11 mouse cellular contexts compared by ENCODE assay signal in genomic region chr10:80940988-80941347, GRCm38 (mm10). TPM values are rescaled to one million over a fixed set of nuclear protein-coding genes. Genes with fewer than 3 reads are reported as not detected.
DNase-seq lines count a peak whose midpoint lies in the region; ATAC-seq and TF ChIP-seq lines count a peak whose summit lies in the region.
"Had no signal": no experiment of that assay in that cellular context is flagged by ENCODE, and none has a peak within 500 bp of the region (broad histone marks: within the 10 kb centered on the region; RNA-seq: fewer than 3 reads in every experiment).

No protein-coding gene starts in this region.

- ATAC-seq in midbrain, postnatal 0 days (ENCODE audit: low FRiP score) = no peak
- ATAC-seq in midbrain, embryonic 13.5 days = no peak
- no peak for ATAC-seq in stomach, postnatal 0 days (ENCODE audit: low FRiP score, low TSS enrichment)
- ATAC-seq: hindbrain, postnatal 0 days had no signal

- H3K4me2 ChIP-seq in midbrain, postnatal 0 days (ENCODE audit: low read depth, low read length, poor library complexity, severe bottlenecking) = no peak overlapping the region
- H3K4me2 ChIP-seq in midbrain, embryonic 13.5 days (replicated peaks) = no peak overlapping the region
- H3K4me2 ChIP-seq in stomach, postnatal 0 days (replicated peaks; ENCODE audit: low read depth) = peak overlapping the region; percentile 59

- no peaks in the 10 kb centered on the region for H3K36me3 ChIP-seq in midbrain, postnatal 0 days (ENCODE audit: insufficient read depth, low read length)
- H3K36me3 ChIP-seq in midbrain, embryonic 13.5 days = no peaks in the 10 kb centered on the region
- no peaks in the 10 kb centered on the region for H3K36me3 ChIP-seq in limb, embryonic 10.5 days
- no peaks in the 10 kb centered on the region for H3K36me3 ChIP-seq in stomach, postnatal 0 days (ENCODE audit: control insufficient read depth, insufficient read depth, low read length)
- H3K36me3 ChIP-seq: forebrain, embryonic 12.5 days; liver, embryonic 13.5 days had no signal

- no peak overlapping the region for H3K4me3 ChIP-seq in midbrain, postnatal 0 days (ENCODE audit: low read depth, low read length)
- no peak overlapping the region for H3K4me3 ChIP-seq in midbrain, embryonic 13.5 days (replicated peaks)
- H3K4me3 ChIP-seq in limb, embryonic 10.5 days = no peak overlapping the region
- H3K4me3 ChIP-seq in stomach, postnatal 0 days (ENCODE audit: low read depth, low read length) = no peak overlapping the region
- H3K4me3 ChIP-seq: forebrain, embryonic 12.5 days; liver, embryonic 13.5 days had no signal

- TF ChIP-seq EP300 in stomach, postnatal 0 days (optimal IDR thresholded peaks at IDR 0.05) = no peak

- H3K9me3 ChIP-seq in midbrain, postnatal 0 days (ENCODE audit: low read length) = no peaks in the 10 kb centered on the region
- H3K9me3 ChIP-seq in midbrain, embryonic 13.5 days = no peaks in the 10 kb centered on the region
- H3K9me3 ChIP-seq in limb, embryonic 10.5 days (replicated peaks) = no peaks in the 10 kb centered on the region
- H3K9me3 ChIP-seq in stomach, postnatal 0 days (ENCODE audit: control insufficient read depth, low read length) = no peaks in the 10 kb centered on the region
- H3K9me3 ChIP-seq: forebrain, embryonic 12.5 days; liver, embryonic 13.5 days had no signal

- intact Hi-C loops in heart, postnatal 25 days (cut with DNase I) = no loop called here

- DNase-seq in heart, adult 8-10 months (ENCODE audit: low spot score) = peak; percentile 65
- no peak for DNase-seq in heart, postnatal 25 days (ENCODE audit: low spot score)
- no peak for DNase-seq in midbrain, postnatal 0 days (ENCODE audit: low spot score)
- no peak for DNase-seq in limb, embryonic 10.5 days (ENCODE audit: low spot score)
- no peak for DNase-seq in stomach, postnatal 0 days (ENCODE audit: low spot score)
- no peak for DNase-seq in cerebellum, postnatal 4 days (ENCODE audit: low spot score in 2 of 2)
- DNase-seq in right cerebral cortex, postnatal 14 days = no peak
- DNase-seq: liver, embryonic 13.5 days had no signal

- 72% methylated on average over 2 of the region's 2 CpGs for WGBS in midbrain, postnatal 0 days
- 81% methylated on average over 2 of the region's 2 CpGs for WGBS in midbrain, embryonic 13.5 days
- 83% methylated on average over 2 of the region's 2 CpGs for WGBS in limb, embryonic 10.5 days
- WGBS in stomach, postnatal 0 days = 3% methylated on average over 2 of the region's 2 CpGs

- TF ChIP-seq CTCF in midbrain, postnatal 0 days (IDR thresholded peaks at IDR 0.05) = no peak
- no peak for TF ChIP-seq CTCF in stomach, postnatal 0 days (IDR thresholded peaks at IDR 0.05; ENCODE audit: low read depth)

- peak overlapping the region; percentile 3; the same call in 1 of the 2 replicates for H3K9ac ChIP-seq in midbrain, postnatal 0 days (replicated peaks; ENCODE audit: low read length, poor library complexity, severe bottlenecking)
- no peak overlapping the region for H3K9ac ChIP-seq in midbrain, embryonic 13.5 days (replicated peaks)
- peak overlapping the region; percentile 28; the same call in 1 of the 2 replicates for H3K9ac ChIP-seq in stomach, postnatal 0 days (ENCODE audit: low read length)
- H3K9ac ChIP-seq: forebrain, embryonic 12.5 days; liver, embryonic 13.5 days had no signal

- H3K27ac ChIP-seq in midbrain, postnatal 0 days (ENCODE audit: low read depth, low read length) = no peak overlapping the region
- no peak overlapping the region for H3K27ac ChIP-seq in midbrain, embryonic 13.5 days
- H3K27ac ChIP-seq in limb, embryonic 10.5 days = peak overlapping the region; percentile 72
- peak overlapping the region; percentile 91 for H3K27ac ChIP-seq in stomach, postnatal 0 days (replicated peaks)
- H3K27ac ChIP-seq: forebrain, embryonic 12.5 days had no signal

- peaks cover 14% of the 10 kb centered on the region for H3K27me3 ChIP-seq in midbrain, postnatal 0 days (ENCODE audit: insufficient read depth, low read length)
- peaks cover 47% of the 10 kb centered on the region for H3K27me3 ChIP-seq in midbrain, embryonic 13.5 days
- peaks cover 33% of the 10 kb centered on the region for H3K27me3 ChIP-seq in limb, embryonic 10.5 days (ENCODE audit: low read depth, poor library complexity, severe bottlenecking)
- H3K27me3 ChIP-seq in stomach, postnatal 0 days (ENCODE audit: control insufficient read depth, insufficient read depth, low read length) = no peaks in the 10 kb centered on the region

- peaks cover 16% of the 10 kb centered on the region for H3K4me1 ChIP-seq in midbrain, postnatal 0 days (ENCODE audit: insufficient read depth, low read length)
- H3K4me1 ChIP-seq in midbrain, embryonic 13.5 days (replicated peaks) = peaks cover 46% of the 10 kb centered on the region
- H3K4me1 ChIP-seq in limb, embryonic 10.5 days = peaks cover 60% of the 10 kb centered on the region
- H3K4me1 ChIP-seq in stomach, postnatal 0 days (replicated peaks; ENCODE audit: control insufficient read depth, insufficient read depth) = peaks cover 48% of the 10 kb centered on the region

RNA-seq across cellular contexts. Expression of gene Gadd45b, which starts 11.1 kb away (rescaled TPM):
- 10 to 100 TPM in 2 of 4 experiments, 1 to 10 TPM in 2; 5.0 to 18.1 (median 12.0) TPM for total RNA-seq in heart, adult 8-10 months (2022)
- total RNA-seq in heart, postnatal 25 days (2021) = 10 to 100 TPM in 1 of 2 experiments, 1 to 10 TPM in 1; 8.2 to 14.1 TPM
- 3.5 and 7.3 TPM in 2 replicates for total RNA-seq in midbrain, postnatal 0 days (2014; rRNA removed)
- 5.0 and 6.4 TPM in 2 replicates for polyA plus RNA-seq in midbrain, postnatal 0 days (2015; fragmentation: Nextera tagmentation; extraction: Ambion mirVana)
- 4.0 and 4.9 TPM in 2 replicates for polyA plus RNA-seq in midbrain, embryonic 13.5 days (2015; fragmentation: Nextera tagmentation; extraction: Ambion mirVana)
- 4.5 and 9.8 TPM in 2 replicates for polyA plus RNA-seq in limb, embryonic 10.5 days (2016; fragmentation: Nextera tagmentation; extraction: Ambion mirVana)
- polyA plus RNA-seq in stomach, postnatal 0 days (2015; fragmentation: Nextera tagmentation; extraction: Ambion mirVana) = 59.5 and 62.2 TPM in 2 replicates

RNA-seq across cellular contexts. Expression of gene Lmnb2, which starts 22.9 kb away (rescaled TPM):
- total RNA-seq in heart, adult 8-10 months (2022) = 1 to 10 TPM; 3.5 to 6.3 (median 4.8) TPM
- total RNA-seq in heart, postnatal 25 days (2021) = 1 to 10 TPM; 4.6 to 5.6 TPM
- total RNA-seq in midbrain, postnatal 0 days (2014; rRNA removed) = 40.2 and 47.3 TPM in 2 replicates
- polyA plus RNA-seq in midbrain, postnatal 0 days (2015; fragmentation: Nextera tagmentation; extraction: Ambion mirVana) = 22.6 and 22.7 TPM in 2 replicates
- polyA plus RNA-seq in midbrain, embryonic 13.5 days (2015; fragmentation: Nextera tagmentation; extraction: Ambion mirVana) = 46.9 and 48.2 TPM in 2 replicates
- 85.0 and 85.4 TPM in 2 replicates for polyA plus RNA-seq in limb, embryonic 10.5 days (2016; fragmentation: Nextera tagmentation; extraction: Ambion mirVana)
- polyA plus RNA-seq in stomach, postnatal 0 days (2015; fragmentation: Nextera tagmentation; extraction: Ambion mirVana) = 12.0 and 12.4 TPM in 2 replicates

RNA-seq across cellular contexts. Expression of gene Timm13, which starts 40.2 kb away (rescaled TPM):
- total RNA-seq in heart, adult 8-10 months (2022) = 100 to 1,000 TPM; 117 to 135 (median 123) TPM
- total RNA-seq in heart, postnatal 25 days (2021) = 100 to 1,000 TPM; 143 to 148 TPM
- 153 and 267 TPM in 2 replicates for total RNA-seq in midbrain, postnatal 0 days (2014; rRNA removed)
- polyA plus RNA-seq in midbrain, postnatal 0 days (2015; fragmentation: Nextera tagmentation; extraction: Ambion mirVana) = 362 and 384 TPM in 2 replicates
- polyA plus RNA-seq in midbrain, embryonic 13.5 days (2015; fragmentation: Nextera tagmentation; extraction: Ambion mirVana) = 331 TPM in 2 replicates
- polyA plus RNA-seq in limb, embryonic 10.5 days (2016; fragmentation: Nextera tagmentation; extraction: Ambion mirVana) = 342 and 401 TPM in 2 replicates
- 292 and 304 TPM in 2 replicates for polyA plus RNA-seq in stomach, postnatal 0 days (2015; fragmentation: Nextera tagmentation; extraction: Ambion mirVana)

Comparison
In these comparisons a context has a peak if more than half of its experiments do, and no peak if none do; other contexts are left out.
1. H3K27ac ChIP-seq: peak in limb, embryonic 10.5 days (single experiment) and stomach, postnatal 0 days (single experiment); none in midbrain, postnatal 0 days (single experiment) and midbrain, embryonic 13.5 days (single experiment).